ENCODE assay signal across 20 mouse cellular contexts in genomic region chr2:6165771-6166170, GRCm38 (mm10). TPM values are rescaled to one million over a fixed set of nuclear protein-coding genes. Genes with fewer than 3 reads are reported as not detected.
DNase-seq lines count a peak whose midpoint lies in the region; ATAC-seq and TF ChIP-seq lines count a peak whose summit lies in the region.
"Had no signal": no experiment of that assay in that cellular context is flagged by ENCODE, and none has a peak within 500 bp of the region (broad histone marks: within the 10 kb centered on the region; RNA-seq: fewer than 3 reads in every experiment).

No protein-coding gene starts in this region.

- WGBS in limb, embryonic 14.5 days, result 52% methylated on average over 6 of the region's 6 CpGs
- 86% methylated on average over 6 of the region's 6 CpGs for WGBS in limb, embryonic 10.5 days
- 29% methylated on average over 6 of the region's 6 CpGs for WGBS in lung, adult 2 months

- peak; percentile 14 for DNase-seq in adrenal gland, postnatal 14 days
- no peak for DNase-seq in adrenal gland, adult 18-20 months (ENCODE audit: low spot score in 2 of 2)
- peak; percentile 69 for DNase-seq in limb, embryonic 14.5 days (ENCODE audit: low spot score)
- no peak for DNase-seq in limb, embryonic 10.5 days (ENCODE audit: low spot score)
- peak; percentile 29 for DNase-seq in lung, adult 2 months
- DNase-seq in urinary bladder, adult 2 months (ENCODE audit: low spot score), result no peak
- no peak for DNase-seq in spleen, postnatal 10 days (ENCODE audit: low spot score in 2 of 2)
- DNase-seq: adrenal gland, postnatal 25 days; cerebellum, adult 8-10 months; embryo, embryonic 11 days; gastrocnemius, postnatal 14 days; kidney, adult 9 months; layer of hippocampus, postnatal 36 days; right cerebral cortex, postnatal 25 days had no signal

- H3K27ac ChIP-seq in limb, embryonic 14.5 days (replicated peaks; ENCODE audit: low read depth, low read length), result no peak overlapping the region
- no peak overlapping the region for H3K27ac ChIP-seq in limb, embryonic 10.5 days
- H3K27ac ChIP-seq: hindbrain, postnatal 0 days; limb, embryonic 12.5 days; midbrain, embryonic 15.5 days; neural tube, embryonic 12.5 days had no signal

- no peak for ATAC-seq in limb, embryonic 14.5 days (ENCODE audit: low FRiP score, low read depth)
- ATAC-seq in megakaryocyte progenitor cell, adult 5-6 weeks (replicated peaks; ENCODE audit: poor library complexity), result peak; percentile 44
- ATAC-seq: hindbrain, postnatal 0 days; midbrain, embryonic 15.5 days had no signal

- 0 out of 2 replicates have a peak, but pooled peaks cover 9% of the 10 kb centered on the region for H3K4me1 ChIP-seq in limb, embryonic 14.5 days (ENCODE audit: control insufficient read depth, insufficient read depth, low read length)
- peaks cover 23% of the 10 kb centered on the region for H3K4me1 ChIP-seq in limb, embryonic 10.5 days
- peaks cover 5% of the 10 kb centered on the region; the same call in 1 of the 2 replicates for H3K4me1 ChIP-seq in lung, adult 2 months (ENCODE audit: control insufficient read depth, insufficient read depth, low read length)
- H3K4me1 ChIP-seq: midbrain, embryonic 15.5 days; neural tube, embryonic 12.5 days had no signal

- no peak overlapping the region for H3K4me2 ChIP-seq in limb, embryonic 14.5 days (replicated peaks; ENCODE audit: low read depth, low read length, severe bottlenecking)
- H3K4me2 ChIP-seq: limb, embryonic 12.5 days; midbrain, embryonic 15.5 days; neural tube, embryonic 12.5 days had no signal

- H3K9me3 ChIP-seq in limb, embryonic 14.5 days (ENCODE audit: control insufficient read depth, low read length), result no peaks in the 10 kb centered on the region
- no peaks in the 10 kb centered on the region for H3K9me3 ChIP-seq in limb, embryonic 10.5 days (replicated peaks)
- H3K9me3 ChIP-seq: limb, embryonic 12.5 days; midbrain, embryonic 15.5 days; neural tube, embryonic 12.5 days had no signal

- no peak for TF ChIP-seq POLR2A in limb, embryonic 14.5 days (IDR thresholded peaks at IDR 0.05; ENCODE audit: borderline replicate concordance, extremely low read depth, insufficient read depth, insufficient read length)
- no peak for TF ChIP-seq POLR2A in lung, adult 2 months (IDR thresholded peaks at IDR 0.05; ENCODE audit: borderline replicate concordance, extremely low read depth, low read depth, low read length)

- no peak overlapping the region for H3K4me3 ChIP-seq in limb, embryonic 14.5 days (replicated peaks; ENCODE audit: low read length)
- no peak overlapping the region for H3K4me3 ChIP-seq in limb, embryonic 10.5 days
- H3K4me3 ChIP-seq in lung, adult 2 months (replicated peaks; ENCODE audit: extremely low read depth, low read depth, low read length), result no peak overlapping the region
- H3K4me3 ChIP-seq: erythroblast, embryonic 14.5 days; limb, embryonic 12.5 days; midbrain, embryonic 15.5 days; neural tube, embryonic 12.5 days had no signal

- H3K27me3 ChIP-seq in limb, embryonic 14.5 days (ENCODE audit: control insufficient read depth, insufficient read depth, low read length), result no peaks in the 10 kb centered on the region
- no peaks in the 10 kb centered on the region for H3K27me3 ChIP-seq in limb, embryonic 10.5 days (ENCODE audit: low read depth, poor library complexity, severe bottlenecking)
- H3K27me3 ChIP-seq: limb, embryonic 12.5 days; midbrain, embryonic 15.5 days; neural tube, embryonic 12.5 days had no signal

- no peak overlapping the region for H3K9ac ChIP-seq in limb, embryonic 14.5 days (ENCODE audit: low read depth, low read length, severe bottlenecking)
- H3K9ac ChIP-seq: limb, embryonic 12.5 days; midbrain, embryonic 15.5 days; neural tube, embryonic 12.5 days had no signal

- no peaks in the 10 kb centered on the region for H3K36me3 ChIP-seq in limb, embryonic 14.5 days (ENCODE audit: control insufficient read depth, insufficient read depth, low read length)
- no peaks in the 10 kb centered on the region for H3K36me3 ChIP-seq in limb, embryonic 10.5 days
- H3K36me3 ChIP-seq: limb, embryonic 12.5 days; midbrain, embryonic 15.5 days; neural tube, embryonic 12.5 days had no signal

- TF ChIP-seq CTCF in lung, adult 2 months (IDR thresholded peaks at IDR 0.05; ENCODE audit: insufficient read depth, low read length), result no peak

RNA-seq across cellular contexts. Expression of gene Proser2, which starts 35.8 kb away (rescaled TPM):
- 11.2 and 11.8 TPM in 2 replicates for total RNA-seq in adrenal gland, postnatal 14 days (2021)
- 10 to 100 TPM; 14.0 to 21.6 TPM for total RNA-seq in adrenal gland, adult 18-20 months (2021)
- 7.6 and 10.2 TPM in 2 replicates for polyA plus RNA-seq in limb, embryonic 14.5 days (2012; rRNA removed)
- 10.5 TPM in 2 replicates for polyA plus RNA-seq in limb, embryonic 14.5 days (2014; fragmentation: Nextera tagmentation; extraction: Ambion mirVana)
- polyA plus RNA-seq in limb, embryonic 10.5 days (2016; fragmentation: Nextera tagmentation; extraction: Ambion mirVana), result 4.2 and 5.1 TPM in 2 replicates
- polyA plus RNA-seq in lung, adult 2 months (2012; rRNA removed), result 7.2 and 10.2 TPM in 2 replicates
- 0.15 TPM in 1 of 2 replicates, not detected in the other for total RNA-seq in megakaryocyte progenitor cell, adult 5-6 weeks (2015)
- total RNA-seq in megakaryocyte progenitor cell, adult 5-6 weeks (2017), result not detected in 2 replicates
- polyA plus RNA-seq in urinary bladder, adult 2 months (2012; rRNA removed), result 25.7 and 26.4 TPM in 2 replicates

RNA-seq across cellular contexts. Expression of gene Echdc3, which starts 47.1 kb away (rescaled TPM):
- 56.9 and 66.3 TPM in 2 replicates for total RNA-seq in adrenal gland, postnatal 14 days (2021)
- 10 to 100 TPM; 46.9 to 75.4 TPM for total RNA-seq in adrenal gland, adult 18-20 months (2021)
- 4.3 and 4.8 TPM in 2 replicates for polyA plus RNA-seq in limb, embryonic 14.5 days (2012; rRNA removed)
- 5.0 and 5.7 TPM in 2 replicates for polyA plus RNA-seq in limb, embryonic 14.5 days (2014; fragmentation: Nextera tagmentation; extraction: Ambion mirVana)
- polyA plus RNA-seq in limb, embryonic 10.5 days (2016; fragmentation: Nextera tagmentation; extraction: Ambion mirVana), result 4.0 and 4.2 TPM in 2 replicates
- polyA plus RNA-seq in lung, adult 2 months (2012; rRNA removed), result 9.1 and 12.8 TPM in 2 replicates
- total RNA-seq in megakaryocyte progenitor cell, adult 5-6 weeks (2015), result 1.2 and 2.4 TPM in 2 replicates
- 0.41 and 1.5 TPM in 2 replicates for total RNA-seq in megakaryocyte progenitor cell, adult 5-6 weeks (2017)
- 12.0 and 12.8 TPM in 2 replicates for polyA plus RNA-seq in urinary bladder, adult 2 months (2012; rRNA removed)

Comparison
In these comparisons a context has a peak if more than half of its experiments do, and no peak if none do; other contexts are left out.
1. DNase-seq: peak in adrenal gland, postnatal 14 days (single experiment), limb, embryonic 14.5 days (single experiment) and lung, adult 2 months (single experiment); none in adrenal gland, adult 18-20 months (0 of 2), limb, embryonic 10.5 days (single experiment), urinary bladder, adult 2 months (single experiment) and spleen, postnatal 10 days (0 of 2).